Mouse (Mus musculus) myocyte (in vitro differentiated cells): ENCODE data around the gene Olfr173.

Experiments used
- CEBPB ChIP-seq: IDR thresholded peaks from 2 replicates; pipeline ENCODE4 v1.6.1; 2011; ENCODE audit warnings: mild to moderate bottlenecking, moderate library complexity; ENCODE audit not compliant: poor library complexity, insufficient read depth, severe bottlenecking
- TCF3 ChIP-seq: IDR thresholded peaks from one replicate; pipeline ENCODE4 v1.6.1; 2011; ENCODE audit warnings: low read depth, control low read depth; ENCODE audit not compliant: insufficient read length
- USF1 ChIP-seq: IDR thresholded peaks from one replicate; pipeline ENCODE4 v1.6.1; 2011; ENCODE audit warnings: low read depth, mild to moderate bottlenecking, control low read depth, moderate library complexity

- TF ChIP-seq TCF3 (no peak), CEBPB (no peak), USF1 (no peak)
Measured at GRCm38 (mm10) chr16:58800168-58800567, at the start of gene Olfr173.
